Mouse (Mus musculus): ENCODE data around the gene Tpsg1.

DNA sequence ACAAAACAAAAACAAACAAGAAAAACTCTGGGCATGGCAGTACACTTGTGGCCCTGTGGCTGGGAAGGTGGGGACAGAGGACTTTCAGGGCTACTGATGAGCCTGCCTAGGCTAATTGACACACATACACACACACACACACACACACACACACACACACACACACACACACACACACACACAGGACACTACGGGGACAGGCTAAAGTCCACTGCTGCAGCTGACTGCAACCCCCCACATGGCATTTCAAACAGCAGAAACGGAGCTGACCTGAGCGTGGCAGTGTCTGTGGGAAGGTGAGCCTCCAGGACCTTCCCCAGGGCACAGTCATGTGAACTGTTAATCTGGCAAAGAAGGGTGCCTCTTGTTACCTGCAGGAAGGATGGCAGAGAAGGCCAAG, 27.6 kb upstream of the Tpsg1 start:
- TF ChIP-seq CTCF (IDR thresholded peaks at IDR 0.05; ENCODE audit: borderline replicate concordance, insufficient read depth, low read length) (no peak), POLR2A (IDR thresholded peaks at IDR 0.05; ENCODE audit: low read depth, low read length) (no peak)
